Mouse (Mus musculus) natural killer cell, adult 2 months (primary cell): ENCODE measurements around the gene Sys1.

ENCODE experiments used
- DNase-seq, 2 experiments: peaks; one replicate each; pipeline ENCODE4 v3.0.0; 2022; ENCODE audit warnings: low spot score in 2 of 2

The Sys1 gene

DNA sequence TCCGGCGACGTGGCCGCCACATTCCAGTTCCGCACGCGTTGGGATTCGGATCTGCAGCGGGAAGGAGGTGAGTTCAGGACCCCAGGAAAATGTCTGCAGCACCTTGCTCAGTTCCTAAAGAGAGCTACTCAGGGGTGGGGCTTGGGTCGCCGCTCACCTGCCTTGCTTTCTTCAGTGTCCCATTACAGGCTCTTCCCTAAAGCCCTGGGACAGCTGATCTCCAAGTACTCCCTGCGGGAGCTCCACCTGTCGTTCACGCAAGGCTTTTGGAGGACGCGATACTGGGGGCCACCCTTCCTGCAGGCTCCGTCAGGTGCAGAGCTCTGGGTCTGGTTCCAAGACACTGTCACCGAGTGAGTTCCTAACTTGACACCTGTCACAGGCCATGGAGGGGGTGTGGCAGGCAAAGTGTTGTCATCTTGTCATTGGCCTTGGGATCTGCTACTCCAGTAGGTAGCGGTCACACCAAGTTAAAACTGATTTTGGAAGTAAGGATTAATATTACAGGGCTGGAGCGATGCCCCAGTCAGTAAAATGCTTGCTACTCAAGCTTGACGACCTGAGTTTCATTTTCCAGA is 41.0 kb downstream of the Sys1 start:
- no peak for DNase-seq

- DNase-seq = no peak
These were observed 42.6 kb downstream of the Sys1 start for GRCm38 (mm10) chr2:164499317-164499716.

GRCm38 (mm10) chr2:164500511-164500910 is 43.7 kb downstream of the Sys1 start:
- no peak for DNase-seq

GRCm38 (mm10) chr2:164504919-164505318 is 48.2 kb downstream of the Sys1 start:
- no peak for DNase-seq

DNA sequence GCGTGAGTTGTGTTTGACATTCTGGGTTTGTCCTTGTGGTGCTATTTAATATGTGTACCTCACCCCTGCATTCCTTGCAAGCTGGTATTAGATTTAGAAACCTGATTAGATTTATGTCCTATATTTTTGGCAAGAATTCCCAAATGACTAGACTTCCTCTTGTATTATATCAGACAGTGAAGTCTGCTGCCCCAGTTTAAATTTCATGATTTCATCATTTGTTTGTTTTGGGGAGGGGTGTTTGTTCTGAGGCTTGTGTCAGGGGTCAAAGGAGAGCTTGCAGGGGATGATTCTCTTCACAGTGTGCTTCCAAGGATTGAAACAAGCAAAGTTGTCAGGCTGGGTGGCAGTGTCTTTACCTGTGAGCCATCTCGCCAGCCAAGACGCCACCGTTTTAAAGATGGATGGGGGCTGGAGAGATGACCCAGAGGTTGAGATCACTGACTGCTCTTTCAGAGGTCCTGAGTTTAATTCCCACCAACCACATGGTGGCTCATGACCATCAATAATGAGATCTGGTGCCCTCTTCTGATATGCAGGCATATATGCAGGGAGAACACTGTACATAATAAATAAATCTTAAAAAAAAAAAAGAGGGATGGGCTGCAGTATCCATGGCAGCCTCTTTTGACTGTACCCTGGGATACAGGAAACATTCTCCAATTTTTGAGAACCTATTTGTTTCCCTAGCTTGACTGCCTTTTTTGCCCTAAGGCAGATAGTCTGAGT is 49.0 kb downstream of the Sys1 start:
- no peak for DNase-seq

GRCm38 (mm10) chr2:164507811-164508210 is 51.0 kb downstream of the Sys1 start:
- DNase-seq = no peak

DNA sequence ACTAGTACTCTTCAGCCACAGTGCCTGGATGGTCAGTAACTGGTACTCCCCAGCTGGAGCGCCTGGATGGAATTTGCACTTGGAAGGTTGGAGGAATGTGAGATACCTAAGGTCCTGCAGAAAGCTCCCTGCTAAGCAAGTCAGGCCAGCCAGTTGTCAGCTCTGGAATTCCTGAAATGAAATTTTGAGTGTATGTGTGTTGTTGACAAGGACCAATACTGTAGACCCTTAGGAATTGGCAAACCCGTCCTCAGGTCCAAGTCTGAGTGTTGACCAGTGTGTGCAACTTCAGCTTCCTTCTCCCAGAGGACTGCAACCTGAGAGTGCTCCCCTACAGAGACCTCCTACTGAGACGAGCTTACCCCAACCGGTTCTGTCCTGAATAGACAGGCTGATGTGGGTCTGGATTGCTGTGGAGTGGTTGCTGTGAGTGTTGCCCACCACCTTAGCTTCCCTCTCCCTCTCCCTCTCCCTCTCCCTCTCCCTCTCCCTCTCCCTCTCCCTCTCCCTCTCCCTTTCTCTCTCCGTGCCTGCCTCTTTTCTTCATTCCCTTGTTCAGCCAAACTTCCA is 53.9 kb downstream of the Sys1 start:
- DNase-seq = no peak

DNA sequence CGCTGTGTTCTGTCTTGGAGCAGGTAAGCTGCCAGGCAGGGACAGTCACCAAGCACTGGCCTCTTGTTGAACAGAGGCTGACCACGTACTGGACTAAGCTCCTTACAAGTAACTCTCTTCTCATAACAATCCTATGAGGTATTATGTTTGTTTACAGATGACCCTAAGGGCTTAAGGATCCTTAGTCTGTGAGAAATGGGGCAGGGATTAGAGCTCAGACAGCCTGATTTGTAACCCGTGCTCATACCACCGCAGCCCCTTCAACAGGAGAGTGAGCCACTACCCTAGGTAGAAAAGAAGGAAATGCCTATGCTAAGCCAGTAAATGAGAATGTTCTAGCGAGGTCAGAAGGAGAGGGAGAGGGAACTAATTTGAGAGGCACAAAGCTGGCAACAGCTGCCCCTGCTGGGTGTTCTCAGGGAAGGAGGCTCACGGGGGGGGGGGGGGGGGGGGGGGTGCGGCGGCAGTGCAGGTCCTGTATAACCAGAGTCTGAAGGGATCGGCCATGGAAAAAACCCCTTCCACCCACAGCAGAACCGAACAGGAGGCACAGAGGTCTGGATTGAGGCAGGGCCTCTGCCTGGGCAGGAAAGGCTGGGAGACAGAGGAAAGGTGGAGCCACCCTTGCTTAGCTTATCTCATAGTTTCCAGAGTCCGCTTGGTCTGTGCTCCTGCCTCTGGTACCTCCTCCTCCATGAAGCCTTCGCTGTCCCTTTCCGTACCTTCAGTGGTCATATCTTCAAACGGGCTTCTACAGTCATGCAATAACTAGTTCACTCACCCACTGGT is 55.6 kb downstream of the Sys1 start:
- no peak for DNase-seq

DNA sequence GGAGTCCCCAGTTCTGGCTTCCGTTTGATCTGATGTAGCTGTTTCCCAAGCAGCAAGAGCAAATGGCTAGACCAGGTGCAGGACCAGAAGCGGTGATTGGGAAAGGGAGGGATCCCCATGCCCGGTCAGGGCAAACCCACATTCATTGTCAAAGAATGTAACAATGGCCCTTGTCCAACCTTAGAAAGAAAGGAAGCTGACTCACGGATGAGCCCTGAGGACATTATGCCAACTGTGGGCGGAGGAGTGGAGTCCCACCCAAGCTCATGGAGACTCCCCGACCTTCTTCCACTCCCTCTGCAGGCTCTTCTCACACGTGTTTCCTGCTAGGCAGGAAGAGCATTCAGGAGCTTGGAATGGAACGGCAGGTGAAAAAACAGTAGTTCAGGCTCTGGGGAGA is 56.6 kb downstream of the Sys1 start:
- no peak for DNase-seq

DNA sequence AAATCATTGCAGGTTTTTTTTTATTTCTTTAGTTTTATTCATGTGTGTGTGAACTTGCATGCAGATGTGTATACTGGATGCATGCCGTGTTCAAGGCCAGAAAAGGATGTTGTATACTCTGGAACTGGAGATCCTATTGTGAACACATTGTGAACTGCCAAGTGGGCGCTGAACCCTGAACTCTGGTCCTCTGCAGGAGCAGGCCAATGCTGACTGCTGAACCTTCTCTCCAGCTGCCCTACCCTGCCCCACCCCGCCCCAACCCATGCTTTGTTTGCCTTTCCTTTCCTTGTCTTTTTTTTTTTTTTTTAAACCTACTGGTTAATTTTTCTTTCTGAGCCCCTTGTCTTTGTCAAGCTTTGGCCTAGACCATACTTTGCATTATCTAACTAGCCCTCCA is 58.2 kb downstream of the Sys1 start:
- DNase-seq = no peak

DNA sequence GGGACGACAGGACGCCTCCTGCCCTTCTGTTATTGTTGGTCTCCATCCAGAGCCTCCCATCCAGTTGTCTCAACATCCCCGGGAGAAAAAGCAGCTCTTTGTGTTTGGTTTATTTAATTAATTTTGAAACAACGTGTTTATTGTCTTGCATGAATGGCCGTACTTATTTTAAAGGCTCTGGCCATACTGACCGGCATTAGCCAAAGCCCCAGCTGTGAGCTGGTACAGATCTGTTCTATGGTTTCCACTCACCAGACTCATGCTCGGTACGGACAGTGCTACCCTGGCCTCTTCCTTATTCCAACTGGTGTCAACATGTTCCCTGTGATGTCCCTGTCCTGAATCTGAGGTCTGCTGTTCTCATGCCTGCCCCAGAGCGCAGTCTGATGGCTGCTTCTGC is 59.1 kb downstream of the Sys1 start:
- DNase-seq = no peak

- no peak for DNase-seq
These were observed 59.8 kb downstream of the Sys1 start for GRCm38 (mm10) chr2:164516592-164516991.

DNA sequence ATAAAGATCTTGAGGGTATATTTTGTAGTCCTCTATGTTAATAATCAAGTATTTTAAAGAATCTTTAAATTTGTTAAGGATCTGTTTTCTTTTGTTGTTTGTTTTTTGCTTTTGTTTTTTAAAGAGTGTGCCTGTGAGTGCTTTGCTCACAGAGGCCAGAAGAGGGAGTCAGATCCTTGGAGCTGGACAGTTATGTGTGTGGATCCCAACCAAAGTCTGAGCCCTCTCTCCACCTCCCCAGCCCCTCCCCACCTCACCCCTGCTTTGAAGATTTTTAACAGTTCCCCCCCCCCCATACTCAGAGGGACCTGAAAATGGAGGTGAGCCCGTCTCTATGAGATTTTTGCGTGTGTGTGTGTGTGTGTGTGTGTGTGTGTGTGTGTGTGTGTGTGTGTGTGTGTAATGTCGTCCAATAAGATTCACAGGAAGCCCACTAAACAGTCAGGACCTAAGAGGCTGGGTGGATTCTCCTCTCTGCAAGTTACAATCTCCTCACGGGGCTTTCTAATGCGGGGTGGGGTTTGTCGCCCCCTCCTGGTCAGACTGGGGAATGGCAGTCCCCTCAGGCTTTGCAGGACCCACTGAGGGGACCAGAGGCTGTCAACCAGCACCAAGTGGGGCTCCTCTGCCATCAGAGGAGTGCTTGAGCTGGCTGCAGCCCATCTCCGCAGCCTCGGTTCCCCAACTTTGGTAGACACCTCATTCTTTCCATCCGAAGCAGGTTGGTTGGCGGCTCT is 60.9 kb downstream of the Sys1 start:
- peak; percentile 69 to 77 for DNase-seq

GRCm38 (mm10) chr2:164518266-164519170 is 61.8 kb downstream of the Sys1 start:
- DNase-seq = no peak

- no peak for DNase-seq
These were observed 62.4 kb downstream of the Sys1 start for GRCm38 (mm10) chr2:164519171-164519526.

DNA sequence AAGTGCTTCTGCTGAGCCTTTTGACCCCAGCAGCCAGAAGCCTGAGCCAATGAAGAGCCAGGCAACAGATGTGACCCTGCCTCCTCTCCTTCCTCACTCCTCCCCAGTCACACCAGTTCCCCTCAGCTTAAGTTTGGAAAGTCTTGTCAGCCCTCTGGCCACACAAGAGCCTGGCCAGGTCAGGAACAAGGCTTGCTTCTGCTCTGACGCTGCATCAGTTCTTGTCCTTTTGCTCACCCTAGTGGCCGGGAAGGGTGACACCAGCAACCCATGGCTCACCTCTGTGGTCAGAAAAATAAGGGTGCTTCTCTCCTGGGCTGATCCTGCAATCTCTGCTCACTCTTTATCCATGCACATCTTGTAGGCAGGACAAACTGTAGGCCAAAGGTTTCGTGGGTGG is 64.0 kb downstream of the Sys1 start:
- DNase-seq = peak; percentile 52 to 58

DNA sequence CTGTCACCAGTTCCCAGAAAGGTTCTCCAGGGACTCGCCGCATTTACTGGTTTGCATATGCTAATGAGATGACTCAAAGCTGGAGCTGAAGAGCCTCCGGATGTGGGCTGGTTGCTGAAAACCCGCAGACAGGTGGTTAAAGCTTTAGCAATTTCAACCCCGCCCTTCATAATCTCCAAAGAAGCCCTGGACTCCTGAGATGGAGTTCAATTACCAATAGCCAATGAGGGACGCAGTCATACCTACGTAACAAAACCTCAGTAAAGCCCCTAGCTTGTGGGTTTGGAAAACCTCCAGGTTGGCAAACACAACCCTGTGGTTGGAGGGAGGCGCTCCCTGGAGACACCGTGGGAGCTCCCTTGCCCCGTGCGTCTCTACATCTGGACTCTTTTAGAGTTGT is 65.1 kb downstream of the Sys1 start:
- peak; percentile 86 for DNase-seq

DNA sequence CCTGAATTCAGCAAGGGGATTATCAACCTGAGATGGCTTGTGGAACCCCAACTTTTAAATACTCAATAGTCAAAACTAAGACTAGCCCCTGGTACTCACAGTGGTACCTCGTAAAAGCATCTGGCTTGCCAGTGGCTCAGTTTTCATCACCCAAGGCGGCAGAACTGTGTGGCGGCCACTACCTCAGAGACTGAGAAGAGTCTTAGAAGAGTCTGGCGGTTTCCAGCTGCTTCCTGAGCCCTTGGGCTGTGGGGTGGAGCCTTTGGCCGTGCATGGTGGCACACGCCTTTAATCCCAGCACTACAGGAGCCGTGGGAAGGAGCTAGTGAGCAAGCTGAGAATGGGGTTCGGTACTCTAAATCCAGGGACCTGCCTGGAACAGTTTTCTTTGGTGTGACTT is 65.5 kb downstream of the Sys1 start:
- DNase-seq = no peak

DNA sequence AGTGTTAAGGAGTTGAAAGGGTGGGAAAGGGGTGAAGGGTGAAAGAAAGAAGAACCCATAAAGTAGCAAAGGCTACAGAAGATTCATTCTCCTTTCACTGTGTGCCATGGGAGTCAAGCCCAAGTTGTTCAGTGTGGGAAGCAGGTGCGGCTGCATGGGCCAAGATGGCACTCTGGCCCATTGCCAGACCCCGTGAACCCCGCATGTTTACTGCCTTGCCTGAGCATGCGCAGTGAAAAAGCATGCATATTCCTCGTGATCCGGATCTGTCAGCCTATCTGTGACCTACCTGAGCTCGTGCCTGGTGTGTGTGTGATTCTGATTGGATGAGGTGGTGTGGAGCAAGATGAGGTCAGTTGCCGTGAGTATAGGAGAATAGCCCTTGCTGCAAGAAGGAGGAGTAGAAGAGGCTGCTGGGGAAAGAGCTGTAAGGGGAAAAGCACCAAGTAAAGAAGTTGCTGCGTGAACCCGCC is 66.6 kb downstream of the Sys1 start:
- no peak for DNase-seq

GRCm38 (mm10) chr2:164528557-164528956 is 71.8 kb downstream of the Sys1 start:
- DNase-seq = no peak
